Mouse (Mus musculus) stomach, postnatal 0 days (tissue): ENCODE measurements around the gene Usp9x. TPM values are rescaled to one million over a fixed set of nuclear protein-coding genes. Genes with fewer than 3 reads are reported as not detected.
A peak's percentile ranks its signal among the peaks of the same experiment; 100 is the strongest.

ENCODE experiments used
- ATAC-seq: fragments of 200-750 bp; cut with Nextera tagmentation; 2 replicates; pipeline ENCODE4 v1.8.0; 2017; ENCODE audit not compliant: low FRiP score, low TSS enrichment
- DNase-seq: peaks from one replicate; pipeline ENCODE4 v3.0.0-alpha.2; 2016; ENCODE audit warnings: low spot score
- H3K27ac ChIP-seq: fragments of 300-500 bp; sonication (generic); replicated peaks from 2 replicates; pipeline ENCODE4 v1.5.1; 2014; ENCODE audit warnings: mild to moderate bottlenecking, control low read depth
- H3K27me3 ChIP-seq: fragments of 300-500 bp; sonication (generic); 2 replicates; pipeline ENCODE4 v1.6.1; 2014; ENCODE audit warnings: low read length; ENCODE audit not compliant: control insufficient read depth, insufficient read depth
- H3K36me3 ChIP-seq: fragments of 300-500 bp; sonication (generic); 2 replicates; pipeline ENCODE4 v1.6.1; 2014; ENCODE audit warnings: low read length, mixed read lengths; ENCODE audit not compliant: control insufficient read depth, insufficient read depth
- H3K4me1 ChIP-seq: fragments of 300-500 bp; sonication (generic); replicated peaks from 2 replicates; pipeline ENCODE4 v1.6.1; 2014; ENCODE audit warnings: antibody characterized with exemption; ENCODE audit not compliant: control insufficient read depth, insufficient read depth
- H3K4me2 ChIP-seq: fragments of 300-500 bp; sonication (generic); replicated peaks from 2 replicates; pipeline ENCODE4 v1.6.1; 2014; ENCODE audit warnings: low read depth, mild to moderate bottlenecking, control low read depth, moderate library complexity
- H3K4me3 ChIP-seq: fragments of 300-500 bp; sonication (generic); 2 replicates; pipeline ENCODE4 v1.5.1; 2014; ENCODE audit warnings: low read depth, low read length, control low read depth
- H3K9ac ChIP-seq: fragments of 300-500 bp; sonication (generic); 2 replicates; pipeline ENCODE4 v1.6.1; 2014; ENCODE audit warnings: mild to moderate bottlenecking, low read length, control low read depth, mixed read lengths
- H3K9me3 ChIP-seq: fragments of 300-500 bp; sonication (generic); 2 replicates; pipeline ENCODE4 v1.6.1; 2016; ENCODE audit warnings: low read length; ENCODE audit not compliant: control insufficient read depth
- CTCF ChIP-seq: IDR thresholded peaks from 2 replicates; pipeline ENCODE4 v1.5.1; 2016; ENCODE audit warnings: antibody characterized with exemption, low read depth, mild to moderate bottlenecking, moderate library complexity
- EP300 ChIP-seq: optimal IDR thresholded peaks from 2 replicates; pipeline ENCODE3; 2016; ENCODE audit warnings: antibody characterized with exemption
- WGBS: fragments of 180-500 bp; shearing (Covaris S2); extraction: QIAGEN DNeasy Blood & Tissue Kit; methylation state at CpG from one replicate; pipeline ENCODE4 v1.1.7; 2014; 5-methylcytosine and 5-hydroxymethylcytosine counted together
- polyA plus RNA-seq: library from polyadenylated mRNA; unstranded; fragments of >200 nt; fragmentation: Nextera tagmentation; extraction: Ambion mirVana; gene quantifications from 2 replicates; pipeline ENCODE4 v1.2.1, GENCODE M21; 2015

Usp9x gene
- polyA plus RNA-seq, 1 experiment from 2014 or later, result 11.5 TPM

DNA sequence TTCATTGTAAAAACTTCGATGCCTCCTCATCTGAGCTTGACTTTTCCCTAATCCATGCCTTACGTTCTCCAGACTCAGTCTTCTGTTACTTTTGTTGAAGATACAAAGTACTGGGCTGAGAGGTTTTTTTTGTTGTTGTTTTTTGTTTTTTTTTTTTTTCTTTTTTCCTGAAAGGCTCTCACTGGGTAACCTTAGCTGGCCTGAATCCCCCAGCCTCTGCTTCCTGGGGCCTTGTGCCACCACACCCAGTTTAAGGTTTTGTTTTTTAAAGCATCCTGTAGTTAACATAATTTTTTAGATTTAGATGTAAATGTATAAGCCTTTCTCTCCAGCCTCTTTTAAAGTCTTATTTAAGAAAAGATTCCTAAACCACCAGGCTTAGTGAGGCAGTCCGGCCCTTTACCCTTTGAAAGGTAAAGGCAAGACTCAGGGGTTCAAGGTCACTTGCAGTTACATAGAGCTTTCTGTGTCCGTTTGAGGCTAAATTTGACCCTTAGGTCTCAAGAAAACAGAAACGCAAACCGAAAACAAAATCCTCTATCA, 24.3 kb upstream of the Usp9x start:
- no peak for TF ChIP-seq EP300
- no peak for TF ChIP-seq CTCF
- DNase-seq (no peak), ATAC-seq (no peak)
- WGBS, result 50% methylated on average over 6 of the region's 6 CpGs
- Histone ChIP-seq H3K27me3 (no peaks in the 10 kb centered on the region), H3K27ac (no peak overlapping the region), H3K4me2 (no peak overlapping the region), H3K9me3 (no peaks in the 10 kb centered on the region), H3K9ac (no peak overlapping the region), H3K4me1 (no peaks in the 10 kb centered on the region), H3K36me3 (no peaks in the 10 kb centered on the region), H3K4me3 (no peak overlapping the region)

DNA sequence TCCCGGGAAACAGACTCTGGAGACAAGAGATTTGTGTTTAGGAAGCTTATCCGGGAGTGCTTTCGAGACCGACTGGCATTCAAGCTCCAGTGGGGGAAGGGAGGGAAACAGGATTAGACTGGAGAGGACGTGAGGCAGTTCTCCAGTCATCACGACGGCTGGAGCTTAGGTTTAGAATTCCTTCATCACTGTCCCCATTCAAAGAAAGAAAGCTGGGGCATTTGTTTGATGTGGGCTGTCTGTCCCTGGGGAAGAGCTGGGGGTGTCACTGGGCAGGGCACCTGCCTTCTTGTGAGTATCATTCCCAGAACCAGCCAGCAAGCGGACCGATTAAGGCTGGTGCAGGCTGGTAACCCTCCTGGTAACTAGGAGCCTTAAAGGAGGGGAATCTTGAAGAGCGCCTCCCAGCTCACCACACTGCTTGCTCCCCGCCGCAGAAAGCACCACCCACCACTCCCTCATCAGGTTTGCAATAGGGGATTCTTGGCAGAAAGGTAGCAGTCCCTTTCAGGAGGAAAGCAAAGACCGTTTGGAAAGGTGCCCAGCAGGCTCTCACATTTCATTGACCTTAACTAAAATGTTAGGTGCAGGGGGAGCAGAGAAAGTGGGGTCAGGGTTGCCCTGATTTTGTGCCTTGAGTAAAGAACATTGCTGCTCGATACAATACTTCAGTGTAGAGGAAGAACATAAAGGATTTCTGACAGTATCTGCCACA, 23.5 kb upstream of the Usp9x start:
- no peaks in the 10 kb centered on the region for H3K9me3 ChIP-seq
- ATAC-seq, result peak; percentile 49; the same call in 1 of the 2 replicates
- DNase-seq, result peak; percentile 19
- no peaks in the 10 kb centered on the region for H3K4me1 ChIP-seq
- no peak for TF ChIP-seq CTCF
- TF ChIP-seq EP300, result no peak
- H3K4me2 ChIP-seq, result peak overlapping the region; percentile 42
- peak overlapping the region; percentile 6; the same call in 1 of the 2 replicates for H3K4me3 ChIP-seq
- H3K36me3 ChIP-seq, result no peaks in the 10 kb centered on the region
- 16% methylated on average over 14 of the region's 14 CpGs for WGBS
- no peaks in the 10 kb centered on the region for H3K27me3 ChIP-seq
- H3K9ac ChIP-seq, result peak overlapping the region; percentile 41; the same call in 1 of the 2 replicates
- peak overlapping the region; percentile 40; the same call in 1 of the 2 replicates for H3K27ac ChIP-seq

GRCm38 (mm10) chrX:13054612-13055011, 16.7 kb upstream of the Usp9x start:
- no peak overlapping the region for H3K4me3 ChIP-seq
- H3K4me1 ChIP-seq, result no peaks in the 10 kb centered on the region
- WGBS, result 80% methylated on average over 1 of the region's 1 CpGs
- no peaks in the 10 kb centered on the region for H3K36me3 ChIP-seq
- ATAC-seq, result no peak
- H3K27ac ChIP-seq, result no peak overlapping the region
- no peaks in the 10 kb centered on the region for H3K9me3 ChIP-seq
- H3K27me3 ChIP-seq, result no peaks in the 10 kb centered on the region
- no peak for DNase-seq
- TF ChIP-seq EP300 (no peak), CTCF (no peak)
- H3K9ac ChIP-seq, result no peak overlapping the region
- no peak overlapping the region for H3K4me2 ChIP-seq

- ATAC-seq, result no peak
- TF ChIP-seq CTCF (no peak), EP300 (no peak)
- Histone ChIP-seq H3K4me3 (no peak overlapping the region), H3K9ac (no peak overlapping the region), H3K9me3 (no peaks in the 10 kb centered on the region), H3K4me2 (no peak overlapping the region), H3K27me3 (no peaks in the 10 kb centered on the region), H3K36me3 (no peaks in the 10 kb centered on the region), H3K4me1 (no peaks in the 10 kb centered on the region), H3K27ac (no peak overlapping the region)
- DNase-seq, result no peak
- WGBS, result 37% methylated on average over 3 of the region's 3 CpGs
Observed at GRCm38 (mm10) chrX:13061961-13062360, 9.3 kb upstream of the Usp9x start.

GRCm38 (mm10) chrX:13064273-13064925, 6.9 kb upstream of the Usp9x start:
- no peak overlapping the region for H3K4me3 ChIP-seq
- no peak for TF ChIP-seq EP300
- TF ChIP-seq CTCF, result no peak
- 64% methylated on average over 7 of the region's 9 CpGs for WGBS
- no peaks in the 10 kb centered on the region for H3K4me1 ChIP-seq
- no peak overlapping the region for H3K9ac ChIP-seq
- H3K9me3 ChIP-seq, result no peaks in the 10 kb centered on the region
- no peak for ATAC-seq
- no peak overlapping the region for H3K27ac ChIP-seq
- no peaks in the 10 kb centered on the region for H3K36me3 ChIP-seq
- H3K4me2 ChIP-seq, result no peak overlapping the region
- DNase-seq, result no peak
- no peaks in the 10 kb centered on the region for H3K27me3 ChIP-seq

DNA sequence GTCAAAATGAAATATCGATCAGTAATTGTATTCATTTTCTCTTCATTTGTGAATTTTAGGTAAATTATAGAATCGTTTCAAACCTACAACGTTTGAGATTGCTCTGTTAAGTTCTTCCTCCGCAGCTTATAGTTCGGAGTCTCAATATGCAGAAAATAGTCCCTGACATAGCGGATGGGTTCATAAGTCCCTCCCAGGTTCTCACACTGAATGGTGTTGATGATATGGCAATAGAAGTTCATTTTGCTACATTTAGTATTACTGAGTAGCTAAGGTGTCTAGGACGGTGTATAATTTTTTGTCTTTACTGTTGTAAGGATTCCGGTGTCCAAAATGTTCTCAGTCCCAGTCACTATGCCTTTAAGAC, 1.1 kb upstream of the Usp9x start:
- no peak for TF ChIP-seq CTCF
- TF ChIP-seq EP300, result no peak
- no peak overlapping the region for H3K9ac ChIP-seq
- DNase-seq (no peak), ATAC-seq (no peak)
- H3K4me2 ChIP-seq, result peak overlapping the region; percentile 48
- H3K9me3 ChIP-seq, result no peaks in the 10 kb centered on the region
- WGBS, result 27% methylated on average over 8 of the region's 8 CpGs
- no peaks in the 10 kb centered on the region for H3K36me3 ChIP-seq
- no peaks in the 10 kb centered on the region for H3K27me3 ChIP-seq
- H3K4me1 ChIP-seq, result no peaks in the 10 kb centered on the region
- H3K27ac ChIP-seq, result peak overlapping the region; percentile 96
- H3K4me3 ChIP-seq, result peak overlapping the region; percentile 69
